Mouse (Mus musculus): ENCODE results near the gene Tnfrsf21. TPM values are rescaled to one million over a fixed set of nuclear protein-coding genes. Genes with fewer than 3 reads are reported as not detected.

Gene Tnfrsf21
- polyA plus RNA-seq, 1 experiment = 29.5 TPM

- 66% methylated on average over 10 of the region's 10 CpGs for WGBS
- peaks cover 3% of the 10 kb centered on the region; the same call in 1 of the 2 replicates for H3K4me1 ChIP-seq (ENCODE audit: control insufficient read depth, insufficient read depth, low read length)
- no peak overlapping the region for H3K4me3 ChIP-seq (replicated peaks; ENCODE audit: extremely low read depth, low read depth, low read length)
- no peak for DNase-seq
- TF ChIP-seq POLR2A (IDR thresholded peaks at IDR 0.05; ENCODE audit: borderline replicate concordance, extremely low read depth, low read depth, low read length) (no peak), CTCF (IDR thresholded peaks at IDR 0.05; ENCODE audit: insufficient read depth, low read length) (no peak)
Observed at GRCm38 (mm10) chr17:43036058-43036757, 19.9 kb downstream of the Tnfrsf21 start.

- no peaks in the 10 kb centered on the region for H3K4me1 ChIP-seq (ENCODE audit: control insufficient read depth, insufficient read depth, low read length)
- 67% methylated on average over 3 of the region's 3 CpGs for WGBS
- no peak overlapping the region for H3K4me3 ChIP-seq (replicated peaks; ENCODE audit: extremely low read depth, low read depth, low read length)
- TF ChIP-seq CTCF (IDR thresholded peaks at IDR 0.05; ENCODE audit: insufficient read depth, low read length) (no peak), POLR2A (IDR thresholded peaks at IDR 0.05; ENCODE audit: borderline replicate concordance, extremely low read depth, low read depth, low read length) (no peak)
- no peak for DNase-seq
Observed at GRCm38 (mm10) chr17:43040571-43040970, 24.2 kb downstream of the Tnfrsf21 start.

- DNase-seq = no peak
- TF ChIP-seq CTCF (IDR thresholded peaks at IDR 0.05; ENCODE audit: insufficient read depth, low read length) = no peak
- no peak for TF ChIP-seq POLR2A (IDR thresholded peaks at IDR 0.05; ENCODE audit: borderline replicate concordance, extremely low read depth, low read depth, low read length)
- H3K4me1 ChIP-seq (ENCODE audit: control insufficient read depth, insufficient read depth, low read length) = no peaks in the 10 kb centered on the region
- H3K4me3 ChIP-seq (replicated peaks; ENCODE audit: extremely low read depth, low read depth, low read length) = no peak overlapping the region
- 87% methylated on average over 2 of the region's 2 CpGs for WGBS
Observed at GRCm38 (mm10) chr17:43050619-43051018, 34.3 kb downstream of the Tnfrsf21 start.

GRCm38 (mm10) chr17:43052791-43053190 is 36.4 kb downstream of the Tnfrsf21 start:
- 98% methylated on average over 1 of the region's 1 CpGs for WGBS
- Histone ChIP-seq H3K4me1 (ENCODE audit: control insufficient read depth, insufficient read depth, low read length) (peaks cover 2% of the 10 kb centered on the region; the same call in 1 of the 2 replicates), H3K4me3 (replicated peaks; ENCODE audit: extremely low read depth, low read depth, low read length) (no peak overlapping the region)
- DNase-seq = no peak
- no peak for TF ChIP-seq POLR2A (IDR thresholded peaks at IDR 0.05; ENCODE audit: borderline replicate concordance, extremely low read depth, low read depth, low read length)
- no peak for TF ChIP-seq CTCF (IDR thresholded peaks at IDR 0.05; ENCODE audit: insufficient read depth, low read length)

GRCm38 (mm10) chr17:43053943-43054342 is 37.6 kb downstream of the Tnfrsf21 start:
- TF ChIP-seq POLR2A (IDR thresholded peaks at IDR 0.05; ENCODE audit: borderline replicate concordance, extremely low read depth, low read depth, low read length) = no peak
- WGBS = 86% methylated on average over 10 of the region's 10 CpGs

GRCm38 (mm10) chr17:43058277-43059025 is 42.1 kb downstream of the Tnfrsf21 start:
- 50% methylated on average over 11 of the region's 11 CpGs for WGBS
- TF ChIP-seq CTCF (IDR thresholded peaks at IDR 0.05; ENCODE audit: insufficient read depth, low read length) (no peak), POLR2A (IDR thresholded peaks at IDR 0.05; ENCODE audit: borderline replicate concordance, extremely low read depth, low read depth, low read length) (no peak)

More at GRCm38 (mm10) chr17:43053943-43054342, 37.6 kb downstream of the Tnfrsf21 start:
- no peak overlapping the region for H3K4me3 ChIP-seq (replicated peaks; ENCODE audit: extremely low read depth, low read depth, low read length)
- peaks cover 5% of the 10 kb centered on the region for H3K4me1 ChIP-seq (ENCODE audit: control insufficient read depth, insufficient read depth, low read length)
- DNase-seq = no peak

GRCm38 (mm10) chr17:43064705-43065104 is 48.4 kb downstream of the Tnfrsf21 start:
- WGBS = 97% methylated on average over 6 of the region's 6 CpGs
- no peak for DNase-seq
- no peaks in the 10 kb centered on the region for H3K4me1 ChIP-seq (ENCODE audit: control insufficient read depth, insufficient read depth, low read length)
- H3K4me3 ChIP-seq (replicated peaks; ENCODE audit: extremely low read depth, low read depth, low read length) = no peak overlapping the region
- TF ChIP-seq CTCF (IDR thresholded peaks at IDR 0.05; ENCODE audit: insufficient read depth, low read length) = no peak
- TF ChIP-seq POLR2A (IDR thresholded peaks at IDR 0.05; ENCODE audit: borderline replicate concordance, extremely low read depth, low read depth, low read length) = no peak

More at GRCm38 (mm10) chr17:43058277-43059025, 42.1 kb downstream of the Tnfrsf21 start:
- H3K4me3 ChIP-seq (replicated peaks; ENCODE audit: extremely low read depth, low read depth, low read length) = no peak overlapping the region
- peaks cover 5% of the 10 kb centered on the region for H3K4me1 ChIP-seq (ENCODE audit: control insufficient read depth, insufficient read depth, low read length)
- DNase-seq = no peak

GRCm38 (mm10) chr17:43068846-43069553 is 52.6 kb downstream of the Tnfrsf21 start:
- H3K4me1 ChIP-seq (ENCODE audit: control insufficient read depth, insufficient read depth, low read length) = peaks cover 3% of the 10 kb centered on the region; the same call in 1 of the 2 replicates
- no peak for DNase-seq
- 82% methylated on average over 7 of the region's 7 CpGs for WGBS
- H3K4me3 ChIP-seq (replicated peaks; ENCODE audit: extremely low read depth, low read depth, low read length) = no peak overlapping the region
- no peak for TF ChIP-seq CTCF (IDR thresholded peaks at IDR 0.05; ENCODE audit: insufficient read depth, low read length)
- no peak for TF ChIP-seq POLR2A (IDR thresholded peaks at IDR 0.05; ENCODE audit: borderline replicate concordance, extremely low read depth, low read depth, low read length)

- TF ChIP-seq CTCF (IDR thresholded peaks at IDR 0.05; ENCODE audit: insufficient read depth, low read length) (no peak), POLR2A (IDR thresholded peaks at IDR 0.05; ENCODE audit: borderline replicate concordance, extremely low read depth, low read depth, low read length) (no peak)
- H3K4me3 ChIP-seq (replicated peaks; ENCODE audit: extremely low read depth, low read depth, low read length) = no peak overlapping the region
- WGBS = 52% methylated on average over 2 of the region's 2 CpGs
- DNase-seq = no peak
- H3K4me1 ChIP-seq (ENCODE audit: control insufficient read depth, insufficient read depth, low read length) = peaks cover 4% of the 10 kb centered on the region; the same call in 1 of the 2 replicates
Observed at GRCm38 (mm10) chr17:43070946-43071345, 54.6 kb downstream of the Tnfrsf21 start.
